Mouse (Mus musculus): ENCODE measurements around the gene Gm3500.
"Not testable (repeated sequence)": the region's sequence is repeated elsewhere in the genome, so short reads cannot be mapped to it uniquely, and the experiment has no call there.

Gene Gm3500

GRCm38 (mm10) chr14:5388949-5389348 is at the start of gene Gm3500:
Gene Gm3500 (minus strand): TSS chr14:5389049.
- CTCF ChIA-PET = not testable (repeated sequence)

GRCm38 (mm10) chr14:5334828-5335227 is 54.0 kb downstream of the Gm3500 start, which contains the start of gene Gm3542:
Gene Gm3542 (minus strand): TSS chr14:5334928.
- CTCF ChIA-PET = not testable (repeated sequence)

All from spleen, embryonic (tissue).